Mouse (Mus musculus): ENCODE data around the gene Klhdc10. TPM values are rescaled to one million over a fixed set of nuclear protein-coding genes. Genes with fewer than 3 reads are reported as not detected.
A peak's percentile ranks its signal among the peaks of the same experiment; 100 is the strongest.

The Klhdc10 gene
- polyA plus RNA-seq, 1 experiment from 2014 or later, result 33.9 TPM

DNA sequence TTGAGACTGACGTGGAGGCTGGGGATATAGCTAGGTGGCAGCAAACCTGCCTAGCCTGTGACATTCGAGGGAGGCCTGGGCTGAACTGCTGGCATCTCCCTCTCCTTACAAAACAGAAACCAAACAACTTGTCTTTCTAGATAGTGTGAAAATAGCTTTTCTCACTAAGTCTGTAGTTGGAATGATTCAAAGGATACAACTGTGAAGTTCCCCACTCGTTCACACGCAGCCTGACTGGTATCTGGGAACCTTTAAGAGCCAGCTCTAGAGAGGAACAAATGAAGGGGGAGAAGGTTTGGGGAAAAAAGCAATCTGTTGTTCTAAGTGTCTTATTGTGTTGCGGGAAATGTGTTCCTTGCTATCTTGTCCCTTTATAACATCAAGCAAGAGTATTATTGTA lies 57.0 kb downstream of the Klhdc10 start:
- Histone ChIP-seq H3K27me3 (ENCODE audit: control insufficient read depth, insufficient read depth, low read length) (no peaks in the 10 kb centered on the region), H3K4me2 (ENCODE audit: low read depth) (no peak overlapping the region), H3K36me3 (ENCODE audit: control insufficient read depth, insufficient read depth, low read length) (peaks cover 5% of the 10 kb centered on the region), H3K27ac (ENCODE audit: low read depth, low read length) (no peak overlapping the region), H3K9ac (ENCODE audit: low read length) (no peak overlapping the region), H3K4me1 (ENCODE audit: control insufficient read depth, insufficient read depth, low read length) (peaks cover 14% of the 10 kb centered on the region), H3K4me3 (ENCODE audit: low read depth, low read length) (no peak overlapping the region), H3K9me3 (ENCODE audit: control insufficient read depth, low read length) (no peaks in the 10 kb centered on the region)
- DNase-seq (ENCODE audit: low spot score), result no peak
- 83% methylated on average over 5 of the region's 5 CpGs for WGBS
- ATAC-seq (ENCODE audit: insufficient read depth, low FRiP score, low TSS enrichment), result no peak

DNA sequence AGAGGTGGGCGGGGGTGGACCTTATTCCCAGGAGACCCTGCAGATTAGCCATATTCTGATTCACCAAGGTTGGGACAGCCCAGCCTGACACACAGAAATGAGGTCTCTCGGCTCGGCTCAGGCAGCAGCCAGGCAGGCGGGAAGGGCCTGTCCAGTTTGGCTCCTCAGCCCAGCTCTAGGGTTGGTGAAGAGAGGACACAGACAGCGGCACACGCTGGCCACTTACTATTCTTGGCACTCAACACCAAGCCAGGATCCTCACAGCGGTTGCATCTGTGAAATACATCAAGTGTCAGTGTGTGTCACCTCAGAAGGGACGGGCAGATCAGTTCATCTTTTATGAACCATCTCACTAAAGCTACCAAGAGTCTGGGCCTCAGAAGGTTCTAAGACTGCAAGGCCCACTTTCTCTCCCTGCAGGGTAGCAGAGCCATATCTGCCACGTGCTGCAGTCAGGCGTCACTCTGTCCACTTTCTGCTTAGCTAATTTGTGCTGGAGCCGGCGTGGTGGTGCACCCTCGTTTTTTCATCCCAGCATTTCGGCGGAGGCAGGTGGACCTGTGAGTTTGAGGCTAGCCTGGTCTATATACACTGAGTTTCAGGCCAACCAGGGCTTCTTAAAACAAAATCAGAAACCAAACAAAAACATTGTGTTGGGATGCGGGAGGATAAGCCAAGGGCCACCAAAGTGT lies 57.5 kb downstream of the Klhdc10 start:
- peak overlapping the region; percentile 78 for H3K9ac ChIP-seq (ENCODE audit: low read length)
- DNase-seq (ENCODE audit: low spot score), result no peak
- peak overlapping the region; percentile 34 for H3K4me3 ChIP-seq (ENCODE audit: low read depth, low read length)
- H3K4me2 ChIP-seq (ENCODE audit: low read depth), result peak overlapping the region; percentile 66
- WGBS, result 70% methylated on average over 16 of the region's 16 CpGs
- H3K36me3 ChIP-seq (ENCODE audit: control insufficient read depth, insufficient read depth, low read length), result peaks cover 5% of the 10 kb centered on the region
- no peak for ATAC-seq (ENCODE audit: insufficient read depth, low FRiP score, low TSS enrichment)
- no peaks in the 10 kb centered on the region for H3K9me3 ChIP-seq (ENCODE audit: control insufficient read depth, low read length)
- no peaks in the 10 kb centered on the region for H3K27me3 ChIP-seq (ENCODE audit: control insufficient read depth, insufficient read depth, low read length)
- H3K4me1 ChIP-seq (ENCODE audit: control insufficient read depth, insufficient read depth, low read length), result peaks cover 14% of the 10 kb centered on the region
- H3K27ac ChIP-seq (ENCODE audit: low read depth, low read length), result no peak overlapping the region; the same call in 1 of the 2 replicates

DNA sequence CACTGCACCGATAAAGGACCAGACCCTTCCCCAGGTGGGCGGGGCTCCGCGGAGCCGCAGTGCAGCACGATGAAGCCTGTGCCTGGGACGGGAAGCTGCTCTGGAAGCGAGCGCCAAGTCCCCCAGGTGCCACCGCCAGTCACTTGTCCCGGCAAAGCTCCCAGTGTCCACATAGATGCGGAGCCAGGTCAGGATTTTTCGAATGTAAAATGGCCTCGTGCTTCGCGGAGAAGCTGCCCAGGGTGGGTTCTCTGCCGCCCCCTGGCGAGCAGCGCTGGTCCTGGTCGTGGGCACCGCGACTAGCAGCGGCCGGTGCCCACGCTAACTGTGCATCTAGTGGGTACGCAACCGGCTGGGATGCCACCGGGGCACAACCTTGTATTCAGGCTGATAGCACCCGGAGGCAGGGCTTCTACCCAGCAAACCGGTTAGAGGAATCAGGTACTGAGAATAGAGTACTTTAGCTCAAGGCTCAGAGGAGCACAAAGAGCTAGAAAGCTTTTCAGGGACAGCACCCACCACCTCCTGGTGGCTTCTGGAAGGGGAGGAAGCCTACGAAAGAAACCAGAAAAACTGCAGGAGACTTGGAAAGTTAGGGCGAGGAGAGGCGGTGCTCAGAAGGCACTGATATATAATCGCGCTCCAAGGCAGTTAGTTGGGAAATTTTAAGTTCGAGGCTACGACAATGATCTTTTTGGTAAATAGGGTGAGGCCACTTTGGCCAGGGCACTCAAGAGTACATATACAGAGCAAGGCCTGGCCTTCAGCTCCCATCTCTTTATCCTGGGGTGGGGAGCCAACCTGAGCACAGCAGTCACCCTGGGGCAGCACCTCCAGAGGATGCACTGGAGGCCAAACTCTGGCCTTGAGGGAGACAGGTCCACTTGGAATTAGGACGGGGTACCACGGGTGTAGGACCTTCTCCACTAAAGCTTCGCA lies 58.4 kb downstream of the Klhdc10 start:
- Histone ChIP-seq H3K4me3 (ENCODE audit: low read depth, low read length) (peak overlapping the region; percentile 34), H3K9ac (ENCODE audit: low read length) (peak overlapping the region; percentile 78), H3K4me2 (ENCODE audit: low read depth) (peak overlapping the region; percentile 66), H3K27me3 (ENCODE audit: control insufficient read depth, insufficient read depth, low read length) (no peaks in the 10 kb centered on the region), H3K4me1 (ENCODE audit: control insufficient read depth, insufficient read depth, low read length) (peaks cover 14% of the 10 kb centered on the region), H3K36me3 (ENCODE audit: control insufficient read depth, insufficient read depth, low read length) (peaks cover 4% of the 10 kb centered on the region), H3K9me3 (ENCODE audit: control insufficient read depth, low read length) (no peaks in the 10 kb centered on the region), H3K27ac (ENCODE audit: low read depth, low read length) (peak overlapping the region; percentile 64)
- ATAC-seq (ENCODE audit: insufficient read depth, low FRiP score, low TSS enrichment) (peak; percentile 18; the same call in 1 of the 2 replicates), DNase-seq (ENCODE audit: low spot score) (peak; percentile 91)
- WGBS, result 6% methylated on average over 40 of the region's 40 CpGs

DNA sequence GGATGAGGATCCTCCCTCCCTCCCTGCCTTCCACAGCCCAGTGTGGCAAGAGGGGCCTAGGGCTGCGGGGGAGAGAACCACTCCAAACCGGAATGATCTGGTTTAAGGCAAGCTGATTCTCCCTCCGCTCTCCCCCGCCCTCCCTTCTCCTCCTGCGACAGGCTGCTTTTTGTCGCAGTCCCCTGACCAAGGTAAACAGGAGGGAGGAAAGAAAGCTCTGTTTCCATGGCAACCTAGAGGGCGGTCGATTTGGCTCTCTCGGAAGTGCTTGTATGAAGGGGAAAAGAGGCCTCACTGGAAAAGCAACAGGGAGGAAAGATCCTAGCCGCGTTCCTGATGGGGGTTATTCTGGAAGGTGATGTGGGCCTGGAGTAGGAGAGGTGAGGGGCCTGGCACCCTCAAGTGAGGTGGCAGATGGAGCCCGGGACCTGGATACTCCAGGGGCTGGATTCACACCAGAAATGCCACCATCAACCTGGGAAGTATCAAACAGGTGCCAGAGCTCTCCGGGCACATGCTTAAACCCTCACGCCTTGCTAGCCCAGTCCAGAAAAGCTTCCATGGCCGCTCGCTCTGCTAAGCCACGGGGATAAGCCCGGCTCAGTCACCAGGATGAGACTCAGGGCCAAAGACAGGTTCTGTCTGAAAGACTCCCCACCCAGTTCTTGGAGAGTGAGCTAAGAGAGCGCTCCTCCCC lies 59.2 kb downstream of the Klhdc10 start:
- Histone ChIP-seq H3K4me3 (ENCODE audit: low read depth, low read length) (no peak overlapping the region), H3K27ac (ENCODE audit: low read depth, low read length) (peak overlapping the region; percentile 64), H3K27me3 (ENCODE audit: control insufficient read depth, insufficient read depth, low read length) (no peaks in the 10 kb centered on the region), H3K4me1 (ENCODE audit: control insufficient read depth, insufficient read depth, low read length) (peaks cover 14% of the 10 kb centered on the region), H3K4me2 (ENCODE audit: low read depth) (peak overlapping the region; percentile 16), H3K36me3 (ENCODE audit: control insufficient read depth, insufficient read depth, low read length) (no peaks in the 10 kb centered on the region), H3K9me3 (ENCODE audit: control insufficient read depth, low read length) (no peaks in the 10 kb centered on the region), H3K9ac (ENCODE audit: low read length) (peak overlapping the region; percentile 78)
- peak; percentile 84 for ATAC-seq (ENCODE audit: insufficient read depth, low FRiP score, low TSS enrichment)
- 20% methylated on average over 16 of the region's 19 CpGs for WGBS
- DNase-seq (ENCODE audit: low spot score), result peak; percentile 90

DNA sequence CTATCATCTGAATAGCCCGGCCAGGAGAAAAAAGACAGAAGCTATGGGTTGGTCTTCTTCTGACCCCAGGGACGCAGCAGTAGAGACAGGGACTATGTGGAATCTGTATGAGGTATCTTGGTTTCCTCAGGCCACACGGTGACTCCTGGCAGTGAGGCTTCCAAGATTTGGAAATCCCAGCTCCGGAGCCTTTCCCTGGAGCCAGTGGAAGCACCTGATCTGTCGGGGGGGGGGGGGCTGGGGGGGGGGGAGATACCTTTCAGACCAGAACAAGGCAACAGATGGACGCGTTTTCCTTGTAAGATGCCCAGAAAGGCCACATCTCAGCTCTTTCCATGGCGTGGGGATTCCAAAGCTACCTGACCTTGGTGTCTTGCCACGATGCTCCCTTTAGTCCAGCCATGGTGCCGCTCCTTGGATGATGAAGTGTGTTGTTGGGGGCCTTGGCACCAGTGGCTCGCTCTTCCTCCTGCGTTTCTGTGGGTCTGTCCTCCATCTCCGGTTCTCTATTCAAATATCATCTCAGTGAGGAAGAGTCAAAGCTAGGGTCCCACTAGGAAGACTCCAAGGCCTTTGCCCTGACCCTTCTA lies 60.2 kb downstream of the Klhdc10 start:
- Histone ChIP-seq H3K9me3 (ENCODE audit: control insufficient read depth, low read length) (no peaks in the 10 kb centered on the region), H3K36me3 (ENCODE audit: control insufficient read depth, insufficient read depth, low read length) (no peaks in the 10 kb centered on the region), H3K9ac (ENCODE audit: low read length) (no peak overlapping the region), H3K4me2 (ENCODE audit: low read depth) (no peak overlapping the region), H3K27ac (ENCODE audit: low read depth, low read length) (no peak overlapping the region), H3K27me3 (ENCODE audit: control insufficient read depth, insufficient read depth, low read length) (no peaks in the 10 kb centered on the region), H3K4me1 (ENCODE audit: control insufficient read depth, insufficient read depth, low read length) (peaks cover 14% of the 10 kb centered on the region), H3K4me3 (ENCODE audit: low read depth, low read length) (no peak overlapping the region)
- ATAC-seq (ENCODE audit: insufficient read depth, low FRiP score, low TSS enrichment) (no peak), DNase-seq (ENCODE audit: low spot score) (no peak)
- 91% methylated on average over 12 of the region's 13 CpGs for WGBS

DNA sequence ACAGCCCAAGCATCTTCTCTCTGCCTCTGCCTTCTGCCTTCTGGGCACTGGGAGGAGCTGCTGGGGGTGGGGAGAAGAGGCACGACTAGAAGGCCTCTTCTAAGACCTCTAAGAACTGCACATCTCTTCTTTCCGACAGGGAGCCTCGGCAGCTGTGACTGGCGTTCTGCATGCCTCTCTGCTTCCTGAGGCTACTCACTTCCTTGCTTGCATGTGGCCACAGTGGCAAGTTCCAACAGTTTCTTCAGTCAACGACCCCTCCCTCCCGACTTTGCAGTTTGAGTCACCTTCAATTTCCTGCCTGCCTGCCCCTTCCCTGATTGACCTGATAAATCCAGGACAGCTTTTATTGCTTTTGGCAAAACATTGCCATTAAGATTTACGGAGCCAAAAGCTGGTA lies 61.2 kb downstream of the Klhdc10 start:
- Histone ChIP-seq H3K4me2 (ENCODE audit: low read depth) (no peak overlapping the region), H3K9ac (ENCODE audit: low read length) (no peak overlapping the region), H3K4me3 (ENCODE audit: low read depth, low read length) (no peak overlapping the region), H3K9me3 (ENCODE audit: control insufficient read depth, low read length) (no peaks in the 10 kb centered on the region), H3K4me1 (ENCODE audit: control insufficient read depth, insufficient read depth, low read length) (peaks cover 17% of the 10 kb centered on the region), H3K27ac (ENCODE audit: low read depth, low read length) (no peak overlapping the region), H3K36me3 (ENCODE audit: control insufficient read depth, insufficient read depth, low read length) (no peaks in the 10 kb centered on the region), H3K27me3 (ENCODE audit: control insufficient read depth, insufficient read depth, low read length) (no peaks in the 10 kb centered on the region)
- no peak for ATAC-seq (ENCODE audit: insufficient read depth, low FRiP score, low TSS enrichment)
- 24% methylated on average over 7 of the region's 7 CpGs for WGBS
- no peak for DNase-seq (ENCODE audit: low spot score)

DNA sequence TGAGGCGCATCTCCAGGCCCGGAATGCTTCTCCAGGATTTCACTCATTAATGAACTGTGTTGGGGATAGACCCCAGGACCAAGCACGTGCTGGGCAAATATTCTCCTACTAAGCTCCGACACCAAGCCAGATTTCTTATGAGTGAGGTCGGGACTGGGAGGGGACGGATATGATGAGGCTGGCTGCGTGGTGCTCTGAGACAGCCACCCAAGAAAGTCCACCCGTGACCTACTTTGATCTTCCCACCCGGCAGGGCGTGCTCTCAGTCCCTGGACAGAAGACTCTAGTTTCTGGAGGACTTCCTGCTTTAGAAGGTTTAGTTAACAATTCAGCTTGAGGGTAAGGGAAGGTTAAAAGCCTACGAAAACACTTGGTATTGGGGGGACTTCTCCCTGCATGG lies 63.9 kb downstream of the Klhdc10 start:
- Histone ChIP-seq H3K9ac (ENCODE audit: low read length) (no peak overlapping the region), H3K4me1 (ENCODE audit: control insufficient read depth, insufficient read depth, low read length) (peaks cover 11% of the 10 kb centered on the region), H3K36me3 (ENCODE audit: control insufficient read depth, insufficient read depth, low read length) (no peaks in the 10 kb centered on the region), H3K9me3 (ENCODE audit: control insufficient read depth, low read length) (no peaks in the 10 kb centered on the region), H3K27me3 (ENCODE audit: control insufficient read depth, insufficient read depth, low read length) (no peaks in the 10 kb centered on the region), H3K4me3 (ENCODE audit: low read depth, low read length) (no peak overlapping the region), H3K27ac (ENCODE audit: low read depth, low read length) (no peak overlapping the region), H3K4me2 (ENCODE audit: low read depth) (no peak overlapping the region)
- ATAC-seq (ENCODE audit: insufficient read depth, low FRiP score, low TSS enrichment), result no peak
- 87% methylated on average over 11 of the region's 11 CpGs for WGBS
- no peak for DNase-seq (ENCODE audit: low spot score)

DNA sequence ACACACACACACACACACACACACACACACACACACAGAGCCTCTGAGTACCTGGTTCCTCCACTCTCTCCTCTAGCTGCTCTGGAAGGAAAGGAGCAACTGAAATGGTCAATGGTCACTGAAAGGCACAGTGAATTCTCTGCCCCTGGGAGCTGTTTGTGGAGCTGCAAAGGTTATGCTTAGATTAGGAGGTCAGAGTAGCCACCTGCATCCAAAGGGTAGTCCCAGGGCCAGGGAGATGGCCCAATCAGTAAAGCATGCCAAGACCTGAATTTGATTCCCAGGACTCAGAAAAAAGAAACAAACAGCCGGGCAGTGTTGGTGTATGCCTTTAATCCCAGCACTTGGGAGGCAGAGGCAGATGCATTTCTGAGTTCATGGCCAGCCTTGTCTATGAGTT lies 66.4 kb downstream of the Klhdc10 start:
- H3K27ac ChIP-seq (ENCODE audit: low read depth, low read length), result no peak overlapping the region; the same call in 1 of the 2 replicates

More for the DNA sequence above, 66.4 kb downstream of the Klhdc10 start:
- Histone ChIP-seq H3K27me3 (ENCODE audit: control insufficient read depth, insufficient read depth, low read length) (no peaks in the 10 kb centered on the region), H3K9me3 (ENCODE audit: control insufficient read depth, low read length) (no peaks in the 10 kb centered on the region), H3K4me3 (ENCODE audit: low read depth, low read length) (no peak overlapping the region), H3K36me3 (ENCODE audit: control insufficient read depth, insufficient read depth, low read length) (no peaks in the 10 kb centered on the region), H3K4me1 (ENCODE audit: control insufficient read depth, insufficient read depth, low read length) (0 out of 2 replicates have a peak, but pooled peaks cover 4% of the 10 kb centered on the region), H3K4me2 (ENCODE audit: low read depth) (no peak overlapping the region), H3K9ac (ENCODE audit: low read length) (no peak overlapping the region)
- ATAC-seq (ENCODE audit: insufficient read depth, low FRiP score, low TSS enrichment), result no peak
- 81% methylated on average over 1 of the region's 1 CpGs for WGBS
- no peak for DNase-seq (ENCODE audit: low spot score)
